Mouse (Mus musculus) forebrain, embryonic 11.5 days (tissue): Measurements from ENCODE around the gene Radil. TPM values are rescaled to one million over a fixed set of nuclear protein-coding genes. Genes with fewer than 3 reads are reported as not detected.

Experiments used
- ATAC-seq: fragments of 200-750 bp; cut with Nextera tagmentation; replicated peaks from 2 replicates; pipeline ENCODE4 v1.8.0; 2017; ENCODE audit warnings: moderate TSS enrichment; ENCODE audit not compliant: low FRiP score
- DNase-seq: peaks from one replicate; pipeline ENCODE4 v3.0.0-alpha.2; 2017; ENCODE audit warnings: low spot score
- H3K27ac ChIP-seq: fragments of 300-500 bp; sonication (generic); 2 replicates; pipeline ENCODE4 v1.5.1; 2014; ENCODE audit warnings: low read depth, low read length
- H3K27me3 ChIP-seq: fragments of 300-500 bp; sonication (generic); 2 replicates; pipeline ENCODE4 v1.6.1; 2014; ENCODE audit warnings: mild to moderate bottlenecking, low read length, mixed read lengths; ENCODE audit not compliant: control insufficient read depth, insufficient read depth
- H3K36me3 ChIP-seq: fragments of 300-500 bp; sonication (generic); 2 replicates; pipeline ENCODE4 v1.6.1; 2014; ENCODE audit warnings: mild to moderate bottlenecking, low read length, moderate library complexity, mixed read lengths; ENCODE audit not compliant: control insufficient read depth, insufficient read depth
- H3K4me1 ChIP-seq: fragments of 300-500 bp; sonication (generic); replicated peaks from 2 replicates; pipeline ENCODE4 v1.6.1; 2014; ENCODE audit warnings: low read length, mixed read lengths; ENCODE audit not compliant: control insufficient read depth, insufficient read depth
- H3K4me2 ChIP-seq: fragments of 300-500 bp; sonication (generic); 2 replicates; pipeline ENCODE4 v1.6.1; 2014; ENCODE audit warnings: low read depth, mild to moderate bottlenecking, low read length, moderate library complexity, mixed read lengths; ENCODE audit not compliant: severe bottlenecking
- H3K4me3 ChIP-seq: fragments of 300-500 bp; sonication (generic); 2 replicates; pipeline ENCODE4 v1.5.1; 2014; ENCODE audit warnings: low read depth, low read length
- H3K9ac ChIP-seq: fragments of 300-500 bp; sonication (generic); 2 replicates; pipeline ENCODE4 v1.6.1; 2014; ENCODE audit warnings: low read length
- H3K9me3 ChIP-seq: fragments of 300-500 bp; sonication (generic); 2 replicates; pipeline ENCODE4 v1.6.1; 2016; ENCODE audit warnings: low read length, mixed read lengths; ENCODE audit not compliant: control insufficient read depth
- WGBS: fragments of 180-500 bp; shearing (Covaris S2); extraction: QIAGEN DNeasy Blood & Tissue Kit; methylation state at CpG from one replicate; pipeline ENCODE4 v1.1.7; 2014; 5-methylcytosine and 5-hydroxymethylcytosine counted together
- polyA plus RNA-seq: library from polyadenylated mRNA; unstranded; fragments of >200 nt; fragmentation: Nextera tagmentation; extraction: Ambion mirVana; gene quantifications from 2 replicates; pipeline ENCODE4 v1.2.1, GENCODE M21; 2014

Radil gene
- polyA plus RNA-seq, 1 experiment from 2014 or later, result 2.1 TPM

DNA sequence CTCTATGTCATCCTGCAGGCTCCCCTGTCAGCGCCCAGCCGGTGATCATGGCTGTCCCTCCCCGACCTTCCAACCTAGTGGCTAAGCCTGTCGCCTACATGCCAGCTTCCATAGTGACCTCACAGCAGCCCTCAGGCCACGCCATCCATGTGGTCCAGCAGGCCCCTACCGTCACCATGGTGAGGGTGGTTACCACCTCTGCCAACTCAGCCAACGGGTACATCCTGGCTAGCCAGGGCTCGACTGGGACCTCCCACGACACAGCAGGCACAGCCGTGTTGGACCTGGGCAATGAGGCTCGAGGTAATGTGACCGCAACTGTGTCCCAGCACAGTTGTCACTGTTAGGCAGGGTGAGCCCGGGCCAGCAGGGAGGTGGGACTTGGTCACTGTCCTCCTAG lies 97.2 kb downstream of the Radil start:
- DNase-seq (no peak), ATAC-seq (no peak)
- Histone ChIP-seq H3K27ac (no peak overlapping the region), H3K9me3 (no peaks in the 10 kb centered on the region), H3K4me2 (no peak overlapping the region), H3K4me1 (peaks cover 2% of the 10 kb centered on the region; the same call in 1 of the 2 replicates), H3K36me3 (peaks cover 3% of the 10 kb centered on the region; the same call in 1 of the 2 replicates), H3K4me3 (no peak overlapping the region), H3K9ac (no peak overlapping the region), H3K27me3 (no peaks in the 10 kb centered on the region)
- WGBS, result 93% methylated on average over 13 of the region's 13 CpGs

- DNase-seq, result peak; percentile 86
- Histone ChIP-seq H3K4me2 (no peak overlapping the region), H3K27me3 (no peaks in the 10 kb centered on the region), H3K9ac (no peak overlapping the region), H3K4me3 (no peak overlapping the region), H3K9me3 (no peaks in the 10 kb centered on the region), H3K4me1 (peaks cover 4% of the 10 kb centered on the region; the same call in 1 of the 2 replicates), H3K27ac (no peak overlapping the region), H3K36me3 (no peaks in the 10 kb centered on the region; the same call in 1 of the 2 replicates)
- 31% methylated on average over 1 of the region's 1 CpGs for WGBS
- 0 out of 2 replicates have a peak, but pooled peaks have one; percentile 19 for ATAC-seq
These were observed 99.1 kb downstream of the Radil start for GRCm38 (mm10) chr5:142451759-142452158.

DNA sequence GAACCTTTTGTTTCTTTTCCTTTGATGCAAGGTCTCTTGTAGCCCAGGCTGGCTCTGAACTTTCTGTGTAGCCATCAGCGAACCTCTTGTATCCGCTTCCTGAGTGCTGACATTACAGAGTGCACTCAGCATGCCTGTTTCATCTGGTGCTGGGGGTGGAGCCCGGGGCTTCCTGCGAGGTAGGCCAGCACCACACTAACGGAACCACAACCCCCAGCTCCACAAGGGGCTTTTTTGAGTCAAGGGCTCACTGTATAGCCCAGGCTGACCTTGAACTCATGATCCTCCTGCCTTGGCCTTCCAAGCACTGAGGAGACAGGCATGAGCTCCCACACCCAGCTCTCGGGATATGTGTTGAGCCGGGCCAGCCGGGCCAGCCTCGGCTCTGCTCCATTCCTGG lies 100.1 kb downstream of the Radil start:
- H3K36me3 ChIP-seq, result no peaks in the 10 kb centered on the region; the same call in 1 of the 2 replicates
- ATAC-seq (no peak), DNase-seq (no peak)
- no peak overlapping the region for H3K27ac ChIP-seq
- 84% methylated on average over 9 of the region's 9 CpGs for WGBS
- H3K4me3 ChIP-seq, result no peak overlapping the region
- no peak overlapping the region for H3K9ac ChIP-seq
- H3K9me3 ChIP-seq, result no peaks in the 10 kb centered on the region
- H3K4me2 ChIP-seq, result no peak overlapping the region
- H3K27me3 ChIP-seq, result no peaks in the 10 kb centered on the region
- peaks cover 5% of the 10 kb centered on the region for H3K4me1 ChIP-seq

GRCm38 (mm10) chr5:142448623-142449022 lies 102.3 kb downstream of the Radil start:
- Histone ChIP-seq H3K4me2 (no peak overlapping the region), H3K27me3 (no peaks in the 10 kb centered on the region), H3K9ac (no peak overlapping the region), H3K4me1 (peaks cover 9% of the 10 kb centered on the region), H3K27ac (no peak overlapping the region), H3K9me3 (no peaks in the 10 kb centered on the region), H3K36me3 (no peaks in the 10 kb centered on the region; the same call in 1 of the 2 replicates), H3K4me3 (no peak overlapping the region)
- ATAC-seq (no peak), DNase-seq (no peak)
- 76% methylated on average over 12 of the region's 12 CpGs for WGBS

DNA sequence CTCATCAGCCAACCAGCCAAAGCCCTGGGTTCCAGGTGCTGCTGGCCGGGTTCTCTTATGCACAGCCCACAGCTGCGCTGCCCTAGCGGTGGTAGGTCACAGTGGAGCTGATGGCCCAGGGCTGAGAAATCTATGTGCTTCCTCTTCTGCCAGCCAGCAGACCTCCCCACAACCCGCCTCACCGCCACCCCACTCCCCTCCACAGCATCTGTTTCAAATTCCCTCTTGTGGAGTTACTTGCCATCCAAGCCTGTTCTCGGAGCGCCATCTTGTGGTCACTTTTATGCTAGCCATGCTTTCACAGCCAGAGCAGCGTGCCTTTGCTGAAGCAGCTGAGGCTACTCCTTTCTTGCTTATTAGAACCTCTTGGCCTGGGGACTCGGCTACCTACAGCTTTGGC lies 102.8 kb downstream of the Radil start:
- peak; percentile 54 for ATAC-seq
- H3K36me3 ChIP-seq, result no peaks in the 10 kb centered on the region; the same call in 1 of the 2 replicates
- peaks cover 9% of the 10 kb centered on the region for H3K4me1 ChIP-seq
- H3K27me3 ChIP-seq, result no peaks in the 10 kb centered on the region
- DNase-seq, result peak; percentile 95
- H3K4me2 ChIP-seq, result no peak overlapping the region
- H3K4me3 ChIP-seq, result no peak overlapping the region
- no peaks in the 10 kb centered on the region for H3K9me3 ChIP-seq
- no peak overlapping the region for H3K27ac ChIP-seq
- peak overlapping the region; percentile 37 for H3K9ac ChIP-seq
- WGBS, result 16% methylated on average over 9 of the region's 9 CpGs

- Histone ChIP-seq H3K9me3 (no peaks in the 10 kb centered on the region), H3K4me2 (no peak overlapping the region), H3K4me1 (peaks cover 14% of the 10 kb centered on the region), H3K9ac (peak overlapping the region; percentile 24; the same call in 1 of the 2 replicates), H3K27ac (no peak overlapping the region), H3K36me3 (no peaks in the 10 kb centered on the region; the same call in 1 of the 2 replicates), H3K27me3 (no peaks in the 10 kb centered on the region), H3K4me3 (no peak overlapping the region)
- WGBS, result 51% methylated on average over 8 of the region's 8 CpGs
- DNase-seq (no peak), ATAC-seq (no peak)
These were observed 105.2 kb downstream of the Radil start for GRCm38 (mm10) chr5:142445709-142446108.

DNA sequence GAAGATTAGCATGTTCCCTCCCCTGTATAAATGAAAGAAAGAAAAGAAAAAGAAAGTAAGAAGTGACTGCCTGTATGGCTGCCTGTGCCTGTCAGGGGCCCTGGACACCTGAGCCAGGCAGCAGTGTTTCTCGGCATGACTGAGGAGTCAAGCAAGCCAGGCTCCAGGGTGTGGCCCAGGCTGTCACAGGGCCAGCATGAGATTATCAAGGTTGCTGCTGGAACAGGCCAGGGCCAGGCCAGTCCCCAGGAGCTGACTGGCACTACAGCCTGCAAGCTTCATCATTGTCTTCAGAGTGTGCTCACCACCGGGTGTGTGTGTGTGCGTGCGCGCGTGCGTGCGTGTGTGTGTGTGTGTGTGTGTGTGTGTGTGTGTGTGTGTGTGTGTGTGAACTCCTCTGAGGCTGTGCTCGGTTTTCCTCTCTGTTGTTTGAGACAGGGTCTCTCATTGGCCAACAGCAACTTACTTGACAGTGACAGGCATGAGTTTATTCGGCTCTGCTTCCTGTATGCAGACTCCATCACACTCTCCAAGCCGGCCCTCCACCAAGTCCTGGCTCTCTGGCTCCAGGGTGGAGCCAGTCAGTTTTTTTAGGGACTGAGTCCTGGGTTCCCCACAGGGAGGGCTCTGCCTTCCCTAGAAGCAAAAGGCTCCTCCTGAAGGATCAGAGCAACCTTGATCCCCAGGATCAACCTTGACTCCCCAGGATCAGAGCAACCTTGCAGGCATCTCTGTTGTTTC lies 105.9 kb downstream of the Radil start:
- H3K4me2 ChIP-seq, result no peak overlapping the region
- peaks cover 18% of the 10 kb centered on the region for H3K4me1 ChIP-seq
- no peak overlapping the region for H3K9ac ChIP-seq
- no peaks in the 10 kb centered on the region for H3K9me3 ChIP-seq
- H3K27me3 ChIP-seq, result no peaks in the 10 kb centered on the region
- H3K36me3 ChIP-seq, result no peaks in the 10 kb centered on the region
- no peak for DNase-seq
- H3K27ac ChIP-seq, result no peak overlapping the region
- WGBS, result 63% methylated on average over 10 of the region's 11 CpGs
- no peak for ATAC-seq
- no peak overlapping the region for H3K4me3 ChIP-seq

- Histone ChIP-seq H3K9me3 (no peaks in the 10 kb centered on the region), H3K4me2 (no peak overlapping the region), H3K9ac (no peak overlapping the region), H3K27me3 (no peaks in the 10 kb centered on the region), H3K36me3 (no peaks in the 10 kb centered on the region), H3K4me1 (peaks cover 21% of the 10 kb centered on the region), H3K27ac (no peak overlapping the region), H3K4me3 (no peak overlapping the region)
- no peak for DNase-seq
- no peak for ATAC-seq
- WGBS, result 74% methylated on average over 14 of the region's 14 CpGs
These were observed 106.9 kb downstream of the Radil start for GRCm38 (mm10) chr5:142443994-142444393.

DNA sequence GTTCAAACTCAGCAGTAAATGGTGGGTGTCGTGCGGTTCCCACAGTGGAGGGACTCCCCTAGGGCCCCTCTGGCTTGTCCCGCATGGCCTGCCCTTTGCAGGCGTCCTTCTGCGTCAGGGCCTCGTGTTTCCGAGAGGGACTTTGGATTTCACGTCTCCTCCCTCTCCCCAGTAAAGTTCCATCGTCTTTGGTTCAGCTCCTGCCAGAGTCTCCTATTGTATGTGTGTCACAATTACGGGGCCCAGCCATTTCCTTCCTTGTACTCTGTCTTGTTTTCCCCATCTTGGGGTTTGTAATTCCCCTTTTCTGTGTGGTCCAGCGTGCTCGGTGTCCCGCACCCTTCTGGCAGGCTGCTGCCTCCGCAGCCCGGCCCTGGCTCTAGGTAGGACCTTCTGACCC lies 107.4 kb downstream of the Radil start:
- no peak overlapping the region for H3K27ac ChIP-seq
- DNase-seq (no peak), ATAC-seq (no peak)
- H3K36me3 ChIP-seq, result no peaks in the 10 kb centered on the region
- WGBS, result 74% methylated on average over 15 of the region's 15 CpGs
- H3K27me3 ChIP-seq, result no peaks in the 10 kb centered on the region
- H3K9ac ChIP-seq, result no peak overlapping the region
- H3K4me3 ChIP-seq, result no peak overlapping the region
- no peaks in the 10 kb centered on the region for H3K9me3 ChIP-seq
- H3K4me1 ChIP-seq, result peaks cover 21% of the 10 kb centered on the region
- no peak overlapping the region for H3K4me2 ChIP-seq
